Mouse (Mus musculus) embryonic fibroblast, embryonic 13.5 days (primary cell): Measurements from ENCODE around the gene Ddx11.

Source experiments
- CTCF ChIP-seq: IDR thresholded peaks from 2 replicates; pipeline ENCODE4 v1.5.1; 2011; ENCODE audit warnings: mild to moderate bottlenecking, control low read depth, low read length, moderate library complexity, borderline replicate concordance; ENCODE audit not compliant: insufficient read depth
- POLR2A ChIP-seq: IDR thresholded peaks from 2 replicates; pipeline ENCODE4 v1.6.1; 2011; ENCODE audit warnings: low read depth, mild to moderate bottlenecking, control low read depth, low read length, moderate library complexity

- TF ChIP-seq CTCF (no peak), POLR2A (no peak)
Observed at GRCm38 (mm10) chr17:66084486-66084885, 38.8 kb upstream of the Ddx11 start.
